Mouse (Mus musculus) thymus, adult 2 months (tissue): ENCODE data around the gene Fgf18.

Experiments used
- CTCF ChIP-seq: fragments of 200-500 bp; IDR thresholded peaks from 2 replicates; pipeline ENCODE4 v1.5.1; 2012; ENCODE audit warnings: mild to moderate bottlenecking, control low read depth, low read length, moderate library complexity, borderline replicate concordance; ENCODE audit not compliant: control insufficient read depth, poor library complexity, insufficient read depth; ENCODE audit errors: extremely low read depth
- POLR2A ChIP-seq: fragments of 200-500 bp; IDR thresholded peaks from 2 replicates; pipeline ENCODE4 v1.6.1; 2012; ENCODE audit warnings: mild to moderate bottlenecking, low read length, control low read depth, moderate library complexity; ENCODE audit not compliant: control insufficient read depth, poor library complexity, insufficient read depth; ENCODE audit errors: extremely low read depth

- TF ChIP-seq CTCF, result no peak
- no peak for TF ChIP-seq POLR2A
Observed at GRCm38 (mm10) chr11:33080046-33080808, 67.0 kb downstream of the Fgf18 start.
